Comparison of ENCODE assay signal across 1 mouse cellular context in genomic region chr10:127068360-127069038, GRCm38 (mm10).
A peak's percentile ranks its signal among the peaks of the same experiment; 100 is the strongest.
TF ChIP-seq lines count a peak whose summit lies in the region.

No protein-coding gene starts in this region.

TF ChIP-seq in MEL, 35 proteins besides CTCF, POLR2A, EP300 and RAD21 (continued from another document):
- TF ChIP-seq CHD2 (IDR thresholded peaks at IDR 0.05; ENCODE audit: low read length) (peak; percentile 29; the same call in 1 of the 2 replicates), ETS1 (IDR thresholded peaks at IDR 0.05; ENCODE audit: low read depth, low read length) (no peak), GATA1 (IDR thresholded peaks at IDR 0.05; ENCODE audit: low read depth, low read length) (peak; percentile 63; the same call in 1 of the 2 replicates), MXI1 (IDR thresholded peaks at IDR 0.05; ENCODE audit: low read depth, low read length) (no peak), POLR2AphosphoS2 (IDR thresholded peaks at IDR 0.05; ENCODE audit: low read length) (peak; percentile 95), ZMIZ1 (IDR thresholded peaks at IDR 0.05; ENCODE audit: low read depth, low read length) (peak; percentile 70)
